Mouse (Mus musculus): ENCODE measurements around the gene Tmem268. TPM values are rescaled to one million over a fixed set of nuclear protein-coding genes. Genes with fewer than 3 reads are reported as not detected.

Gene Tmem268
- polyA plus RNA-seq, 1 experiment from 2014 or later, result 4.4 TPM

DNA sequence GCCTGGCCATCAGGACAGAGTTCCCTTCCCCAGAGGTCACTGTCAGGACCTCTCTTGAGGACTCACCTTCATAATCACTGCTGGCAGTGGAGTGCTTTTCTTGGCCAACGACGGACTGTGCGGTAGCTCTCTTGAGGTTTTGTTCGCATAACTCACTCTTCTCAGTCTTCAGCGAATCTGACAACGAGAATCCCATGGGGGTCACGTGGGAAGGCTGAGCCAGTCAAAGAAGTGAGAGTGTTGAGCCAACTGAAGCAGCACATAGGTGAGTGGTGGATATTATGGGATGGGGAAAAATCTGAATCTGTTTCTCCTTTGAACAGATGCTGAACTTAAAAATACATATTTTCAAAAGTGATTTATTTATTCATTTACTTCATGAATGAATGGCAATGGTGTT is 49.8 kb downstream of the Tmem268 start:
- Histone ChIP-seq H3K9me3 (replicated peaks) (no peaks in the 10 kb centered on the region), H3K36me3 (ENCODE audit: poor library complexity, severe bottlenecking) (no peaks in the 10 kb centered on the region), H3K4me1 (no peaks in the 10 kb centered on the region), H3K27me3 (no peaks in the 10 kb centered on the region), H3K4me3 (no peak overlapping the region), H3K4me2 (no peak overlapping the region), H3K27ac (no peak overlapping the region), H3K9ac (no peak overlapping the region)
- no peak for ATAC-seq
- WGBS, result 89% methylated on average over 7 of the region's 7 CpGs

DNA sequence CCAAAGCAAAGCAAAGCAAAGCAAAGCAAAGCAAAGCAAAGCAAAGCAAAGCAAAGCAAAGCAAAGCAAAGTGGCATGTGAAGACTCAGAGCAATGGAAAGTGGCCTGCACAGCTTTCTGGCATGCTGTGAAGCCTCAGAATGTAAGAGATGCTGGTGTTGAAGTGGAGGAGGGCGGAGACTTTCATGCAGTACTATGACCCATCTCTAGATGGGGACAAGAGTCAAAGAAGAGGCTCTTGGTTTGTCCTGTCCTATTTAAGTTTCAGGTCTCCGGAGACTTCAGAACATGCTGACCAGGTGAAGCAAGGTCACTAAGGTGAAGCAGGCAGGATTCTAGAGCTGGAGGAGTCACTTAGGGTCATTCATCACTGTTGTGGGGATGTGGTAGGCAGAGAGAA is 63.3 kb downstream of the Tmem268 start:
- Histone ChIP-seq H3K9me3 (replicated peaks) (no peaks in the 10 kb centered on the region), H3K27me3 (no peaks in the 10 kb centered on the region), H3K27ac (no peak overlapping the region), H3K9ac (no peak overlapping the region), H3K36me3 (ENCODE audit: poor library complexity, severe bottlenecking) (no peaks in the 10 kb centered on the region), H3K4me2 (no peak overlapping the region), H3K4me3 (no peak overlapping the region), H3K4me1 (no peaks in the 10 kb centered on the region)
- no peak for ATAC-seq
- WGBS, result 77% methylated on average over 2 of the region's 2 CpGs

DNA sequence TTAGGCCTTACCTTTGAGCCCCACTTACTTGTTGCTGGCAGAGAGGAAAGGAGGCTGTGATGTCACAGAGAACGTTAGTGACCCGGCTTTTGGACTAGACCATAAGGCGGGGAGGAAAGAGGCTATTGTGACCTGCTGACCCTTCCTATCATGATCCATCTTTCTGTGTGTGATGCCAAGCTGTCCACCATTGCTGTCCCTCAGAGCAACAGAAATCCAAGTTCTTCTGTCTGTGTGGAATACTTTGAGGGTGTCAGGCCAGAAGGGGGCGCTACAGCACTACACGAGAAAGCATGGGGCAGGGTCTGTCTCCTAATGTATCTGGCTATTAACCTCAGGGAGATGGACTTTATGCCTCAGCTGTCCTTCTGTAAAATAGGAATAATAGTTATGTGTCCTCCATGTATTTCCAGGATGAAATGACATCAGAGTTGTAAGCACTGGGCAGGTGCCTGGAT is 63.8 kb downstream of the Tmem268 start, which contains the start of gene Tex48:
Gene Tex48, minus strand, starts transcription at position 51 of the 458 bp plus-strand sequence.
- Histone ChIP-seq H3K4me1 (no peaks in the 10 kb centered on the region), H3K9ac (no peak within 1 kb of the TSS), H3K27ac (no peak within 1 kb of the TSS), H3K4me3 (no peak within 1 kb of the TSS), H3K27me3 (no peaks in the 10 kb centered on the region), H3K9me3 (replicated peaks) (no peaks in the 10 kb centered on the region), H3K4me2 (no peak within 1 kb of the TSS), H3K36me3 (ENCODE audit: poor library complexity, severe bottlenecking) (no peaks in the 10 kb centered on the region)
- ATAC-seq, result no peak
- 57% methylated on average over 5 of the region's 5 CpGs for WGBS

DNA sequence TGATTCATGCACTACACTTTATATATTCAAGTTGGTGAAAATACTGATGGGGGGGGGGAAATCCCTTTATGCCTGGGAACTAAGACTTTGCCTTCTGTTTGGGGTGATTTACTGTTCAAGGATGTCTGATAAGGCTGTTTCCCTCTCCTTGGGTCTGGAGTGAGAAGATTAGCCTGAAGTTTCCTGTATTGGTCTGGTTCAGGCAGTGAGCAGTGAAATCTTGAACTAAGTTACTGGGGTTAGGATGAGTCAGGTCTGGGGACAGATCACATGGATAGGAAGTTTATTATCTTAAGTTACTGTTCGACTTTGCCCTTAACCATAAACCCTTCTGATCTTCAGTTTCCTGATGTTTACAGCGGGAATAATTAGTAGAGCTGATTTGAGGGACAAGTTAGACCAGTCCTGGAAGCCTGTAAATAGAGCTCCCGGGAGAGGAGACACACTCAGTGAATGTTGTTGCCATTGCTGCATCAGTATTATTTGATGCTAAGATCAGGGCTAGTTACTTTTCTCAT is 67.0 kb downstream of the Tmem268 start:
- 85% methylated on average over 3 of the region's 3 CpGs for WGBS
- H3K27ac ChIP-seq, result no peak overlapping the region
- no peaks in the 10 kb centered on the region for H3K36me3 ChIP-seq (ENCODE audit: poor library complexity, severe bottlenecking)
- no peak overlapping the region for H3K4me3 ChIP-seq
- no peak for ATAC-seq
- H3K4me1 ChIP-seq, result no peaks in the 10 kb centered on the region
- H3K27me3 ChIP-seq, result no peaks in the 10 kb centered on the region
- no peaks in the 10 kb centered on the region for H3K9me3 ChIP-seq (replicated peaks)
- no peak overlapping the region for H3K9ac ChIP-seq
- no peak overlapping the region for H3K4me2 ChIP-seq

DNA sequence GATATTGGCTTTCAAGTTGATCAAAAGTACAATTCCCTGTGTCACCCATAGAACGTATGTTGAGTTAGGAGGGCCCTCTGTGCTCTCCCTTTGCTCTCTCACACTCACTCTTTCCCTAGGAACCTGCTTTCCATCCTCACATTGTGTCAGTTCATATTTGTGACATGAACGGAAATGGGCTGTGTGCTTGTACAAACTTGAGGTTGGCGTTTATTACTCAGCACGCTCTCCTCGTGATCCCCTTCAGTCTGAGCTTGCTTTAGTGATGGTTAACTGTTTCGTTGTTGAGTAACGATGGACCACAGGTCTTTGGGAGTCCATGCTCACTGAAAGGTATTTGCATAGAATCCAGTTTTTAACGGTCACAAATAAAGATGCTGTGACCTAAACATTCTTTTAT is 68.5 kb downstream of the Tmem268 start:
- Histone ChIP-seq H3K36me3 (ENCODE audit: poor library complexity, severe bottlenecking) (no peaks in the 10 kb centered on the region), H3K9me3 (replicated peaks) (no peaks in the 10 kb centered on the region), H3K4me2 (no peak overlapping the region), H3K4me3 (no peak overlapping the region), H3K4me1 (no peaks in the 10 kb centered on the region), H3K27me3 (no peaks in the 10 kb centered on the region), H3K9ac (no peak overlapping the region), H3K27ac (no peak overlapping the region)
- ATAC-seq, result no peak
- WGBS, result 84% methylated on average over 8 of the region's 8 CpGs

DNA sequence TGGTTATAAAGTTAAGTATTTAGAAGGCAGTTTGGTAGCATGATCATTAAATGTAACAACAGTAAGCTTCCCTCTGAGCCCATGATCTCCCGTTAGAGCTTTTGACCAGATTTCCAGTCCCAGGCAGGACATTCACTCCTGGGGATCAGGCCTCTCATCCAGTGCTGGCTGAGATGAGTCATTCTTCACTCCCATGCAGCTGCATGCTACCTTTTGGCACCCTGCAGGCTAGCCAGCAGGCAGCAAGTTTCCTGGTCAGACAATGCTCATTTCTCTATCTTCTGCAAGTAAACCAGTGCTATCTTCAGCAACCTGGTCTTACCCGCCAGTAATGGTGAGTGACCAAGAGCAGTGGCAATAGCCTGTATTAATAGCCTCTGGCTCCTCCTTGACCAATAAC is 74.6 kb downstream of the Tmem268 start:
- no peaks in the 10 kb centered on the region for H3K27me3 ChIP-seq
- WGBS, result 98% methylated on average over 2 of the region's 2 CpGs

More for the DNA sequence above, 74.6 kb downstream of the Tmem268 start:
- ATAC-seq, result no peak
- Histone ChIP-seq H3K4me2 (no peak overlapping the region), H3K4me1 (no peaks in the 10 kb centered on the region), H3K36me3 (ENCODE audit: poor library complexity, severe bottlenecking) (no peaks in the 10 kb centered on the region), H3K27ac (no peak overlapping the region), H3K9me3 (replicated peaks) (no peaks in the 10 kb centered on the region), H3K4me3 (no peak overlapping the region), H3K9ac (no peak overlapping the region)

Other genes with a start within 250 kb of the Tmem268 start
- gene Orm1, start 214.2 kb upstream of the Tmem268 start, polyA plus RNA-seq (2015; fragmentation: Nextera tagmentation; extraction: Ambion mirVana), result not detected in 2 replicates
- gene Orm3, start 202.6 kb upstream of the Tmem268 start, polyA plus RNA-seq (2015; fragmentation: Nextera tagmentation; extraction: Ambion mirVana), result not detected in 2 replicates
- not detected in 2 replicates for gene Orm2, start 196.3 kb upstream of the Tmem268 start, polyA plus RNA-seq (2015; fragmentation: Nextera tagmentation; extraction: Ambion mirVana)
- gene Akna, start 155.4 kb upstream of the Tmem268 start, polyA plus RNA-seq (2015; fragmentation: Nextera tagmentation; extraction: Ambion mirVana), result 21.7 and 23.1 TPM in 2 replicates
- 5.5 and 6.1 TPM in 2 replicates for gene Whrn, start 62.8 kb upstream of the Tmem268 start, polyA plus RNA-seq (2015; fragmentation: Nextera tagmentation; extraction: Ambion mirVana)
- 444 and 467 TPM in 2 replicates for gene Atp6v1g1, start 14.0 kb upstream of the Tmem268 start, polyA plus RNA-seq (2015; fragmentation: Nextera tagmentation; extraction: Ambion mirVana)
- not detected in 2 replicates for gene Gm11213, start 46.5 kb downstream of the Tmem268 start, polyA plus RNA-seq (2015; fragmentation: Nextera tagmentation; extraction: Ambion mirVana)
- not detected in 2 replicates for gene Tex48, start 63.6 kb downstream of the Tmem268 start, polyA plus RNA-seq (2015; fragmentation: Nextera tagmentation; extraction: Ambion mirVana)
- gene Gm11214, start 104.6 kb downstream of the Tmem268 start, polyA plus RNA-seq (2015; fragmentation: Nextera tagmentation; extraction: Ambion mirVana), result not detected in 2 replicates
- gene Tnfsf15, start 186.3 kb downstream of the Tmem268 start, polyA plus RNA-seq (2015; fragmentation: Nextera tagmentation; extraction: Ambion mirVana), result not detected in 2 replicates

All from forebrain, embryonic 13.5 days (tissue).